Mouse (Mus musculus): ENCODE data around the gene 4933409G03Rik. TPM values are rescaled to one million over a fixed set of nuclear protein-coding genes. Genes with fewer than 3 reads are reported as not detected.
"Not testable (repeated sequence)": the region's sequence is repeated elsewhere in the genome, so short reads cannot be mapped to it uniquely, and the experiment has no call there.

4933409G03Rik gene
- polyA plus RNA-seq (2014; fragmentation: Nextera tagmentation; extraction: Ambion mirVana) = not detected in 2 replicates

GRCm38 (mm10) chr2:68582113-68582512 is at the start of gene 4933409G03Rik:
Gene 4933409G03Rik (plus strand): TSS chr2:68582413.
- DNase-seq (ENCODE audit: low spot score) (no peak), ATAC-seq (ENCODE audit: low FRiP score) (no peak)
- no peaks in the 10 kb centered on the region for H3K27me3 ChIP-seq (ENCODE audit: control insufficient read depth, insufficient read depth, low read length)
- H3K36me3 ChIP-seq (replicated peaks; ENCODE audit: control insufficient read depth, insufficient read depth) = no peaks in the 10 kb centered on the region
- no peak within 1 kb of the TSS for H3K4me2 ChIP-seq (replicated peaks)
- 84% methylated on average over 5 of the region's 5 CpGs for whole genome bisulfite sequencing
- H3K9ac ChIP-seq = no peak within 1 kb of the TSS
- no peaks in the 10 kb centered on the region for H3K9me3 ChIP-seq (ENCODE audit: control insufficient read depth, low read length)
- no peaks in the 10 kb centered on the region for H3K4me1 ChIP-seq (replicated peaks; ENCODE audit: control insufficient read depth, insufficient read depth, low read length)
- no peak within 1 kb of the TSS for H3K27ac ChIP-seq
- H3K4me3 ChIP-seq (replicated peaks; ENCODE audit: low read length) = no peak within 1 kb of the TSS

- DNase-seq (ENCODE audit: low spot score) (no peak), ATAC-seq (ENCODE audit: low FRiP score) (no peak)
- Histone ChIP-seq H3K36me3 (replicated peaks; ENCODE audit: control insufficient read depth, insufficient read depth) (no peaks in the 10 kb centered on the region), H3K27ac (no peak overlapping the region), H3K9ac (no peak overlapping the region), H3K4me1 (replicated peaks; ENCODE audit: control insufficient read depth, insufficient read depth, low read length) (no peaks in the 10 kb centered on the region), H3K27me3 (ENCODE audit: control insufficient read depth, insufficient read depth, low read length) (no peaks in the 10 kb centered on the region), H3K4me2 (replicated peaks) (no peak overlapping the region), H3K4me3 (replicated peaks; ENCODE audit: low read length) (no peak overlapping the region), H3K9me3 (ENCODE audit: control insufficient read depth, low read length) (no peaks in the 10 kb centered on the region)
- 64% methylated on average over 2 of the region's 2 CpGs for WGBS
Measured at GRCm38 (mm10) chr2:68544190-68544589, 38.0 kb upstream of the 4933409G03Rik start.

- H3K4me3 ChIP-seq (replicated peaks; ENCODE audit: low read length) = no peak overlapping the region
- DNase-seq (ENCODE audit: low spot score) (no peak), ATAC-seq (ENCODE audit: low FRiP score) (no peak)
- no peaks in the 10 kb centered on the region for H3K4me1 ChIP-seq (replicated peaks; ENCODE audit: control insufficient read depth, insufficient read depth, low read length)
- H3K4me2 ChIP-seq (replicated peaks) = no peak overlapping the region
- no peaks in the 10 kb centered on the region for H3K36me3 ChIP-seq (replicated peaks; ENCODE audit: control insufficient read depth, insufficient read depth)
- WGBS = 70% methylated on average over 4 of the region's 4 CpGs
- H3K9ac ChIP-seq = no peak overlapping the region
- no peak overlapping the region for H3K27ac ChIP-seq
- H3K9me3 ChIP-seq (ENCODE audit: control insufficient read depth, low read length) = no peaks in the 10 kb centered on the region
- H3K27me3 ChIP-seq (ENCODE audit: control insufficient read depth, insufficient read depth, low read length) = no peaks in the 10 kb centered on the region
Measured at GRCm38 (mm10) chr2:68560821-68561220, 21.4 kb upstream of the 4933409G03Rik start.

- 16% methylated on average over 3 of the region's 3 CpGs for WGBS
Measured at GRCm38 (mm10) chr2:68563331-68563730, 18.9 kb upstream of the 4933409G03Rik start.

GRCm38 (mm10) chr2:68568361-68568760 is 13.9 kb upstream of the 4933409G03Rik start:
- Histone ChIP-seq H3K4me3 (replicated peaks; ENCODE audit: low read length) (no peak overlapping the region), H3K27ac (no peak overlapping the region), H3K9me3 (ENCODE audit: control insufficient read depth, low read length) (no peaks in the 10 kb centered on the region), H3K27me3 (ENCODE audit: control insufficient read depth, insufficient read depth, low read length) (no peaks in the 10 kb centered on the region), H3K36me3 (replicated peaks; ENCODE audit: control insufficient read depth, insufficient read depth) (no peaks in the 10 kb centered on the region), H3K4me2 (replicated peaks) (no peak overlapping the region), H3K4me1 (replicated peaks; ENCODE audit: control insufficient read depth, insufficient read depth, low read length) (no peaks in the 10 kb centered on the region), H3K9ac (no peak overlapping the region)
- no peak for ATAC-seq (ENCODE audit: low FRiP score)
- 91% methylated on average over 15 of the region's 15 CpGs for WGBS
- DNase-seq (ENCODE audit: low spot score) = no peak

More at GRCm38 (mm10) chr2:68563331-68563730, 18.9 kb upstream of the 4933409G03Rik start:
- no peaks in the 10 kb centered on the region for H3K9me3 ChIP-seq (ENCODE audit: control insufficient read depth, low read length)
- peak; percentile 46; the same call in 1 of the 2 replicates for ATAC-seq (ENCODE audit: low FRiP score)
- H3K36me3 ChIP-seq (replicated peaks; ENCODE audit: control insufficient read depth, insufficient read depth) = no peaks in the 10 kb centered on the region
- no peaks in the 10 kb centered on the region for H3K27me3 ChIP-seq (ENCODE audit: control insufficient read depth, insufficient read depth, low read length)
- no peak overlapping the region for H3K9ac ChIP-seq
- peak; percentile 82 for DNase-seq (ENCODE audit: low spot score)
- no peak overlapping the region for H3K27ac ChIP-seq
- H3K4me2 ChIP-seq (replicated peaks) = no peak overlapping the region
- no peak overlapping the region for H3K4me3 ChIP-seq (replicated peaks; ENCODE audit: low read length)
- no peaks in the 10 kb centered on the region for H3K4me1 ChIP-seq (replicated peaks; ENCODE audit: control insufficient read depth, insufficient read depth, low read length)

- WGBS = 35% methylated on average over 4 of the region's 4 CpGs
- no peak overlapping the region for H3K9ac ChIP-seq
- H3K4me1 ChIP-seq (replicated peaks; ENCODE audit: control insufficient read depth, insufficient read depth, low read length) = no peaks in the 10 kb centered on the region
- H3K4me2 ChIP-seq (replicated peaks) = no peak overlapping the region
- no peaks in the 10 kb centered on the region for H3K36me3 ChIP-seq (replicated peaks; ENCODE audit: control insufficient read depth, insufficient read depth)
- H3K27me3 ChIP-seq (ENCODE audit: control insufficient read depth, insufficient read depth, low read length) = no peaks in the 10 kb centered on the region
- H3K9me3 ChIP-seq (ENCODE audit: control insufficient read depth, low read length) = no peaks in the 10 kb centered on the region
- ATAC-seq (ENCODE audit: low FRiP score) (no peak), DNase-seq (ENCODE audit: low spot score) (no peak)
- H3K27ac ChIP-seq = no peak overlapping the region
- no peak overlapping the region for H3K4me3 ChIP-seq (replicated peaks; ENCODE audit: low read length)
Measured at GRCm38 (mm10) chr2:68572340-68572739, 9.9 kb upstream of the 4933409G03Rik start.

GRCm38 (mm10) chr2:68592765-68593164 is 10.6 kb downstream of the 4933409G03Rik start:
- Histone ChIP-seq H3K4me1 (replicated peaks; ENCODE audit: control insufficient read depth, insufficient read depth, low read length) (no peaks in the 10 kb centered on the region), H3K27me3 (ENCODE audit: control insufficient read depth, insufficient read depth, low read length) (no peaks in the 10 kb centered on the region), H3K27ac (no peak overlapping the region), H3K9ac (no peak overlapping the region), H3K9me3 (ENCODE audit: control insufficient read depth, low read length) (no peaks in the 10 kb centered on the region), H3K36me3 (replicated peaks; ENCODE audit: control insufficient read depth, insufficient read depth) (no peaks in the 10 kb centered on the region), H3K4me2 (replicated peaks) (no peak overlapping the region), H3K4me3 (replicated peaks; ENCODE audit: low read length) (no peak overlapping the region)
- ATAC-seq (ENCODE audit: low FRiP score) (no peak), DNase-seq (ENCODE audit: low spot score) (no peak)
- 64% methylated on average over 3 of the region's 3 CpGs for WGBS

GRCm38 (mm10) chr2:68656186-68656585 is 74.0 kb downstream of the 4933409G03Rik start, which contains the start of gene 4932414N04Rik:
Gene 4932414N04Rik (plus strand): TSS chr2:68656486.
- H3K36me3 ChIP-seq (replicated peaks; ENCODE audit: control insufficient read depth, insufficient read depth); H3K4me1 ChIP-seq (replicated peaks; ENCODE audit: control insufficient read depth, insufficient read depth, low read length); H3K9me3 ChIP-seq (ENCODE audit: control insufficient read depth, low read length); H3K4me2 ChIP-seq (replicated peaks); DNase-seq (ENCODE audit: low spot score); ATAC-seq (ENCODE audit: low FRiP score); H3K4me3 ChIP-seq (replicated peaks; ENCODE audit: low read length); H3K9ac ChIP-seq; H3K27ac ChIP-seq; H3K27me3 ChIP-seq (ENCODE audit: control insufficient read depth, insufficient read depth, low read length): not testable (repeated sequence)
- WGBS = 87% methylated on average over 1 of the region's 5 CpGs
